Mouse (Mus musculus) myocyte (in vitro differentiated cells): ENCODE data around the gene Cdc42bpb. TPM values are rescaled to one million over a fixed set of nuclear protein-coding genes. Genes with fewer than 3 reads are reported as not detected.

Source experiments
- H3K27me3 ChIP-seq: one replicate; pipeline ENCODE4 v1.6.1; 2011; ENCODE audit not compliant: control insufficient read depth, insufficient read depth, insufficient read length
- H3K36me3 ChIP-seq: one replicate; pipeline ENCODE4 v1.6.1; 2011; ENCODE audit not compliant: control insufficient read depth, insufficient read depth
- H3K4me2 ChIP-seq: one replicate; pipeline ENCODE4 v1.6.1; 2011; ENCODE audit warnings: low read depth, control low read depth
- H3K4me3 ChIP-seq: one replicate; pipeline ENCODE4 v1.5.1; 2011; ENCODE audit warnings: mild to moderate bottlenecking, control low read depth, moderate library complexity
- H3K79me2 ChIP-seq: one replicate; pipeline ENCODE4 v1.6.1; 2011; ENCODE audit not compliant: control insufficient read depth, insufficient read depth
- H3ac ChIP-seq: one replicate; pipeline ENCODE4 v1.6.1; 2011; ENCODE audit not compliant: control insufficient read depth, insufficient read length
- CEBPB ChIP-seq: IDR thresholded peaks from 2 replicates; pipeline ENCODE4 v1.6.1; 2011; ENCODE audit warnings: mild to moderate bottlenecking, moderate library complexity; ENCODE audit not compliant: poor library complexity, insufficient read depth, severe bottlenecking
- E2F4 ChIP-seq: IDR thresholded peaks from one replicate; pipeline ENCODE4 v1.6.1; 2011; ENCODE audit warnings: mild to moderate bottlenecking, control low read depth, moderate library complexity; ENCODE audit not compliant: insufficient read depth
- MAX ChIP-seq: IDR thresholded peaks from one replicate; pipeline ENCODE4 v1.6.1; 2011; ENCODE audit warnings: low read depth, mild to moderate bottlenecking, control low read depth
- MYOD1 ChIP-seq, 3 experiments: IDR thresholded peaks; one replicate each; pipeline ENCODE4 v1.6.1; 2011; ENCODE audit warnings: control low read depth in 2 of 3, low read depth in 2 of 3, mild to moderate bottlenecking in 2 of 3, moderate library complexity in 1 of 3; ENCODE audit not compliant: insufficient read length in 2 of 3, control insufficient read depth in 1 of 3
- MYOG ChIP-seq, 3 experiments: IDR thresholded peaks; one replicate each; pipeline ENCODE4 v1.6.1; 2011; ENCODE audit warnings: control low read depth in 2 of 3, low read depth in 2 of 3, mild to moderate bottlenecking in 2 of 3; ENCODE audit not compliant: insufficient read length in 2 of 3, control insufficient read depth in 1 of 3, insufficient read depth in 1 of 3
- POLR2A ChIP-seq: IDR thresholded peaks from one replicate; pipeline ENCODE4 v1.6.1; 2011; ENCODE audit warnings: low read depth, mild to moderate bottlenecking, control low read depth, moderate library complexity; ENCODE audit not compliant: insufficient read length
- POLR2AphosphoS2 ChIP-seq: IDR thresholded peaks from one replicate; pipeline ENCODE4 v1.6.1; 2011; ENCODE audit warnings: low read depth, control low read depth; ENCODE audit not compliant: insufficient read length
- REST ChIP-seq: IDR thresholded peaks from one replicate; pipeline ENCODE4 v1.6.1; 2011; ENCODE audit warnings: mild to moderate bottlenecking, control low read depth, moderate library complexity; ENCODE audit not compliant: insufficient read depth, insufficient read length
- SRF ChIP-seq: IDR thresholded peaks from one replicate; pipeline ENCODE4 v1.6.1; 2011; ENCODE audit warnings: low read depth; ENCODE audit not compliant: control insufficient read depth, insufficient read length
- TCF12 ChIP-seq: IDR thresholded peaks from one replicate; pipeline ENCODE4 v1.6.1; 2011; ENCODE audit warnings: mild to moderate bottlenecking, control low read depth; ENCODE audit not compliant: poor library complexity, insufficient read depth, severe bottlenecking
- TCF3 ChIP-seq: IDR thresholded peaks from one replicate; pipeline ENCODE4 v1.6.1; 2011; ENCODE audit warnings: low read depth, control low read depth; ENCODE audit not compliant: insufficient read length
- USF1 ChIP-seq: IDR thresholded peaks from one replicate; pipeline ENCODE4 v1.6.1; 2011; ENCODE audit warnings: low read depth, mild to moderate bottlenecking, control low read depth, moderate library complexity
- polyA plus RNA-seq: library from polyadenylated mRNA; unstranded; fragments of >200 nt; fragmentation: generic; extraction: Trizol; gene quantifications from one replicate; pipeline ENCODE4 v1.2.1, GENCODE M21; 2012; ENCODE audit warnings: missing spikeins

Gene Cdc42bpb
- polyA plus RNA-seq, 1 experiment, result 43.2 TPM

DNA sequence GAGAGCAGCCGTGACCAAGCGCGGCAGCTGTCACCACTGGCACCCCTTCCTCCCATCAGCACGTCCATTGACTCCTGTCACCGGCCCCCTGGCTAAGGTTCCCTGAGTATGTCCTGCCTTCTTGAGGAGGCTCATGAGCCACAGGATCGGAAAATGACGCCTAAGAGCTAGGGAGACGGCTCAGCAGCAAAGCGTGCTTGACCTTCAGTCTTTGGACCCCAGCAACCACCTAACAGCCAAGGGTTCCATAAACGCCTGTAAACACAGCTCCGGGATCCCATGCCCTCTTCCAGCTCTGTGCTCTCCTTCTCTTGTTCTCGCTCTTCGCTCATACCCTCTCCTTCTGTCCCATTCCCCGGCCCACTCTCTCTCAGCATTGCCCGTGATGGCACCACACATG is 48.2 kb downstream of the Cdc42bpb start:
- no peak overlapping the region for H3K4me3 ChIP-seq
- peaks cover 12% of the 10 kb centered on the region for H3K36me3 ChIP-seq
- no peaks in the 10 kb centered on the region for H3K27me3 ChIP-seq
- H3ac ChIP-seq, result no peak overlapping the region
- no peaks in the 10 kb centered on the region for H3K79me2 ChIP-seq
- TF ChIP-seq CEBPB (no peak), MYOG (IDR thresholded peaks at IDR 0.05; ENCODE audit: control insufficient read depth in 1 of 3, insufficient read depth in 1 of 3, insufficient read length in 2 of 3, low read depth in 2 of 3) (no peak), TCF3 (no peak), POLR2AphosphoS2 (no peak), REST (no peak), TCF12 (no peak), USF1 (no peak), MYOD1 (IDR thresholded peaks at IDR 0.05; ENCODE audit: control insufficient read depth in 1 of 3, insufficient read length in 2 of 3, low read depth in 2 of 3) (no peak), MAX (no peak), SRF (no peak)
- H3K4me2 ChIP-seq, result no peak overlapping the region

DNA sequence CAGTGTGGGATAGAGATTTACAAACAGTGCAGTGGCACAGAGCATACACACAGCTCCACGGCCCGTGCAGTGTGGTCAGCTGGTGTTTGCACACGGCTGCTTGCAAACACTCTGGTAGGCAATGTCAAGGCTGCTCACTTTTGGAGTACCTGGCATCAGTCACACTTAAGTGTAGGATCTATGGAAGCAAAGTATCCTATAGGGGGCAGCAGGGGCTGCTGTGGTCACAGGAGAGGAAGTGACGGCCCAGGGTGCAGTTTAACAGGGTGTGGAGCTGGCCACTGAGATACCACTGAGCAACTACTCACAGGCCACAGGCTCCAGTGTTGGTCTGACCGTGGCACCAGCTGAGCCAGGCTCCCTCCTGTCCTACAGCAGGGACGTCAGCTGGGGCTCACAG is 49.2 kb downstream of the Cdc42bpb start:
- no peak for TF ChIP-seq MAX
- TF ChIP-seq TCF3, result no peak
- peak in 1 of 3 experiments; percentile 45 for TF ChIP-seq MYOG (IDR thresholded peaks at IDR 0.05; ENCODE audit: control insufficient read depth in 1 of 3, insufficient read depth in 1 of 3, insufficient read length in 2 of 3, low read depth in 2 of 3)
- H3K79me2 ChIP-seq, result no peaks in the 10 kb centered on the region
- no peak overlapping the region for H3K4me3 ChIP-seq
- no peaks in the 10 kb centered on the region for H3K27me3 ChIP-seq
- H3K4me2 ChIP-seq, result no peak overlapping the region
- peaks cover 12% of the 10 kb centered on the region for H3K36me3 ChIP-seq
- H3ac ChIP-seq, result no peak overlapping the region

DNA sequence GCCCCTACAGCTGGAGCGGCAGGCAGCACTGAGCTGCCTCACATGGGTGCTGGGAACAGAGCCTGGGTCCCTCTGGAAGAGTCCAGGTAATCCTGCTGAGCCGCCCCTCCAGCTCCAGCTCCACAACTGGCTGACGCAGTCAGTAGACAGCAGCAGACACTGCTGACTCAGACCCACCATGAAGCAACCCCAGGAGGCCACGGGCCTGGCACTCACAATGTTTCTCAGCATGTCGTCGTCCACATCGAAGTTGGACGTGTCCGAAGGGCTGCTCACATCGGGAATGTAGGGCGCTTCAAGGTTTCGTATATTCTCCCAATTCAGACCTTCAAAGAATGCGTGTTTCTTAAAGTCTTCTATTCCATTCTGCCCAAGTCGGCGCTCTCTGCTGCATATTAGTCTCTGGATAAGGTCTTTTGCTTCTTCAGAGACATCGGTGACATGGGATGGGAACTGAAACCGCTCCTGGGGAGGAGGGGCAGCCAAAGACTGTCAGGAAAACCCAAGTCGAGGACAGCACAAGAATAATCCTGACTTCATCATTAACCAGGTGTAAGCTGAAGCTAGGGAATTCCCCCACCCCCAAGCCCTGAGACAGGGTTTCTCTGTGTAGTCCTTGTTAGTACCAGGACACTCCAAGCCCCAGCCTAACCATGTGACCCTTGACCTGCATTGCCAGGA is 51.6 kb downstream of the Cdc42bpb start:
- peaks cover 18% of the 10 kb centered on the region for H3K36me3 ChIP-seq
- TF ChIP-seq SRF (no peak), CEBPB (no peak), REST (no peak), USF1 (no peak), TCF3 (no peak), POLR2A (no peak), MYOG (IDR thresholded peaks at IDR 0.05; ENCODE audit: control insufficient read depth in 1 of 3, insufficient read depth in 1 of 3, insufficient read length in 2 of 3, low read depth in 2 of 3) (no peak), E2F4 (no peak), MAX (no peak)
- H3K4me2 ChIP-seq, result no peak overlapping the region
- no peaks in the 10 kb centered on the region for H3K79me2 ChIP-seq
- no peak overlapping the region for H3K4me3 ChIP-seq
- no peaks in the 10 kb centered on the region for H3K27me3 ChIP-seq
- no peak overlapping the region for H3ac ChIP-seq

DNA sequence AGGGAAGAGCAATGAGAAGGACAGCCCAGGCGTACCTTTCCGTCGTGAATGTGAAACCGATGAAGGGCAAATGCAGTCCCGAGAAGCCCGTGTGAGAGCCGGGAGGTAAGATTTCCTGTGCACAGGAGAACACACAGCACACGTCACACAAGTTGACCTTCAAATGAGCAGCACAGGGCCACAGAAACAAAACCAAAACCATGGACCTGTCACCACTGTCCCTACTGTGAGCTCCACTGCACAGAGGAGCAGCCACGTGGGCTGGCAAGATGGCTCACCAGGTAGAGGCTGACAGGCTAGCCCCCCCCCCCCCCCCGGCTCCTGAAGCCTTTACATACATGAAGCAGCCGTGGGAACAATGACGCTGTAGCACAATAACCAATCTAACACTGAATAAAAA is 52.6 kb downstream of the Cdc42bpb start:
- Histone ChIP-seq H3K4me3 (no peak overlapping the region), H3ac (no peak overlapping the region), H3K36me3 (peaks cover 25% of the 10 kb centered on the region), H3K79me2 (no peaks in the 10 kb centered on the region), H3K27me3 (no peaks in the 10 kb centered on the region), H3K4me2 (no peak overlapping the region)
- TF ChIP-seq MYOG (IDR thresholded peaks at IDR 0.05; ENCODE audit: control insufficient read depth in 1 of 3, insufficient read depth in 1 of 3, insufficient read length in 2 of 3, low read depth in 2 of 3) (no peak), TCF12 (no peak), POLR2A (no peak), MAX (no peak), SRF (no peak), POLR2AphosphoS2 (no peak), E2F4 (no peak), MYOD1 (IDR thresholded peaks at IDR 0.05; ENCODE audit: control insufficient read depth in 1 of 3, insufficient read length in 2 of 3, low read depth in 2 of 3) (no peak), USF1 (no peak), REST (no peak), TCF3 (no peak), CEBPB (no peak)

DNA sequence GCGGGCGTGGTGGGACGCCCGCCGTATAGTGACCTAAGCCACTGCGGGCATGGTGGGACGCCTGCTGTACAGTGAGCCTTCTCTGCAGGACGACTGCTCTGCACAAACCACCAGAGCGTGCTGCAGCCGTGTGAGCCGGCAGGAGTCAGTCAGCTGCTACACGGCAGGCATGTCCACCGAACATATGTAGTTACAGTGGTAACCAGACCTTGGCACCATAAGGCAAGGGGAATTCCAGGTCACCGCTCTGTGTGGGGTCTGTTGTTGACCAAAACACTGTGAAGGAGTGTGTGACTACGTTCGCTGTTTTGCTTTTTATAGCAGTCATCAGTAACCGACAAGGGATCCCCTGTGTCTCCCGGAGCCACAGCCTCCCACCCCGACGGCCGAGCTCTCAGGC is 53.0 kb downstream of the Cdc42bpb start:
- no peak overlapping the region for H3ac ChIP-seq
- H3K4me2 ChIP-seq, result no peak overlapping the region
- TF ChIP-seq MAX (no peak), SRF (no peak), E2F4 (no peak), POLR2AphosphoS2 (no peak), CEBPB (no peak)
- H3K4me3 ChIP-seq, result no peak overlapping the region
- H3K36me3 ChIP-seq, result peaks cover 29% of the 10 kb centered on the region
- no peaks in the 10 kb centered on the region for H3K27me3 ChIP-seq
- no peaks in the 10 kb centered on the region for H3K79me2 ChIP-seq
